8 mouse cellular contexts compared by ENCODE assay signal in genomic region chr4:148139767-148140097, GRCm38 (mm10). TPM values are rescaled to one million over a fixed set of nuclear protein-coding genes. Genes with fewer than 3 reads are reported as not detected.
DNase-seq lines count a peak whose midpoint lies in the region; ATAC-seq and TF ChIP-seq lines count a peak whose summit lies in the region.

No protein-coding gene starts in this region.

- WGBS in heart, embryonic 10.5 days, result 1% methylated on average over 12 of the region's 12 CpGs

- peaks cover 7% of the 10 kb centered on the region; the same call in 1 of the 2 replicates for H3K36me3 ChIP-seq in heart, embryonic 10.5 days
- peaks cover 11% of the 10 kb centered on the region; the same call in 1 of the 2 replicates for H3K36me3 ChIP-seq in ES-E14 (ENCODE audit: control insufficient read depth, insufficient read depth, low read length, poor library complexity, severe bottlenecking)
- peaks cover 22% of the 10 kb centered on the region for H3K36me3 ChIP-seq in megakaryocyte, embryonic 14.5 days (replicated peaks; ENCODE audit: low read length)

- peaks cover 8% of the 10 kb centered on the region for H3K4me1 ChIP-seq in heart, embryonic 10.5 days
- 0 out of 4 replicates have a peak, but pooled peaks cover 0 to 3% of the 10 kb centered on the region in 2 experiments for H3K4me1 ChIP-seq in ES-E14 (ENCODE audit: control insufficient read depth in 2 of 2, insufficient read depth in 2 of 2, low read length in 2 of 2, poor library complexity in 1 of 2)
- H3K4me1 ChIP-seq in megakaryocyte, embryonic 14.5 days, result peaks cover 46% of the 10 kb centered on the region

- H3K9ac ChIP-seq in ES-E14 (ENCODE audit: insufficient read depth, low read depth, low read length, poor library complexity, severe bottlenecking), result peak overlapping the region; percentile 47; the same call in 1 of the 2 replicates

- H3K27me3 ChIP-seq in heart, embryonic 10.5 days (ENCODE audit: insufficient read depth, poor library complexity, severe bottlenecking), result peaks cover 34% of the 10 kb centered on the region
- peaks cover 25% of the 10 kb centered on the region for H3K27me3 ChIP-seq in megakaryocyte, embryonic 14.5 days (replicated peaks)

- DNase-seq in heart, embryonic 10.5 days (ENCODE audit: low spot score), result peak; percentile 81
- no peak for DNase-seq in heart, adult 9 months (ENCODE audit: low spot score in 2 of 2)
- no peak for DNase-seq in ES-E14 (ENCODE audit: low read depth, low spot score)
- no peak for DNase-seq in ovary, adult 18-20 months (ENCODE audit: low spot score)
- no peak for DNase-seq in cerebellum, postnatal 10 days
- DNase-seq in cerebellum, adult 11 months, result no peak

- ATAC-seq in hematopoietic stem cell, adult 5-6 weeks (replicated peaks in 1 of 2; ENCODE audit: insufficient read depth in 1 of 2, low FRiP score in 2 of 2, low TSS enrichment in 1 of 2, low read depth in 1 of 2, poor library complexity in 2 of 2, severe bottlenecking in 2 of 2), result peak; percentile 28 to 46; a peak in 3 of 4 replicates

- peak overlapping the region; percentile 87 for H3K4me3 ChIP-seq in heart, embryonic 10.5 days
- H3K4me3 ChIP-seq in ES-E14 (ENCODE audit: insufficient read depth in 1 of 2, low read depth in 1 of 2, low read length in 2 of 2, poor library complexity in 1 of 2, severe bottlenecking in 1 of 2), result peak overlapping the region; percentile 95 to 98
- H3K4me3 ChIP-seq in megakaryocyte, embryonic 14.5 days (replicated peaks), result peak overlapping the region; percentile 100

- peak overlapping the region; percentile 91 for H3K27ac ChIP-seq in heart, embryonic 10.5 days
- H3K27ac ChIP-seq in ES-E14 (ENCODE audit: insufficient read depth, low read depth, low read length, poor library complexity, severe bottlenecking), result no peak overlapping the region

- H3K9me3 ChIP-seq in heart, embryonic 10.5 days, result no peaks in the 10 kb centered on the region
- H3K9me3 ChIP-seq in ES-E14 (ENCODE audit: control insufficient read depth, insufficient read depth, low read depth, low read length), result no peaks in the 10 kb centered on the region
- no peaks in the 10 kb centered on the region for H3K9me3 ChIP-seq in megakaryocyte, embryonic 14.5 days

- in situ Hi-C loops in ES-E14 (cut with MboI; ENCODE audit: low sequenced_read_pairs in 2 of 2, unreplicated experiment in 2 of 2), result no loop called here

TF ChIP-seq in ES-E14, 5 proteins besides CTCF, POLR2A, EP300 and RAD21:
- TF ChIP-seq ZNF384 (IDR thresholded peaks at IDR 0.05; ENCODE audit: low read depth, low read length) (peak; percentile 37; the same call in 1 of the 2 replicates), HCFC1 (IDR thresholded peaks at IDR 0.05; ENCODE audit: borderline replicate concordance, insufficient read depth, low read length) (no peak)

RNA-seq across cellular contexts. Expression of gene Draxin, which starts 9.2 kb away (rescaled TPM):
- polyA plus RNA-seq in heart, embryonic 10.5 days (2016; fragmentation: Nextera tagmentation; extraction: Ambion mirVana), result 0.12 and 0.48 TPM in 2 replicates
- 0.76 and 1.3 TPM in 2 replicates for total RNA-seq in ES-E14 (2012; rRNA removed)
- total RNA-seq in hematopoietic stem cell, adult 5-6 weeks (2017), result not detected in 2 replicates
- 4.1 and 4.9 TPM in 2 replicates for polyA plus RNA-seq in megakaryocyte, embryonic 14.5 days (2012; ENCODE audit: insufficient read depth, low replicate concordance)

RNA-seq across cellular contexts. Expression of gene Mad2l2, which starts 9.5 kb away (rescaled TPM):
- 43.3 and 51.9 TPM in 2 replicates for polyA plus RNA-seq in heart, embryonic 10.5 days (2016; fragmentation: Nextera tagmentation; extraction: Ambion mirVana)
- total RNA-seq in ES-E14 (2012; rRNA removed), result 34.0 and 54.5 TPM in 2 replicates
- 4.1 and 10.3 TPM in 2 replicates for total RNA-seq in hematopoietic stem cell, adult 5-6 weeks (2017)
- polyA plus RNA-seq in megakaryocyte, embryonic 14.5 days (2012; ENCODE audit: insufficient read depth, low replicate concordance), result 26.0 and 35.6 TPM in 2 replicates

RNA-seq across cellular contexts. Expression of gene Fbxo6, which starts 12.2 kb away (rescaled TPM):
- 19.5 and 21.1 TPM in 2 replicates for polyA plus RNA-seq in heart, embryonic 10.5 days (2016; fragmentation: Nextera tagmentation; extraction: Ambion mirVana)
- 43.8 and 49.4 TPM in 2 replicates for total RNA-seq in ES-E14 (2012; rRNA removed)
- 6.2 and 13.1 TPM in 2 replicates for total RNA-seq in hematopoietic stem cell, adult 5-6 weeks (2017)
- polyA plus RNA-seq in megakaryocyte, embryonic 14.5 days (2012; ENCODE audit: insufficient read depth, low replicate concordance), result 110 and 123 TPM in 2 replicates

RNA-seq across cellular contexts. Expression of gene Fbxo44, which starts 20.6 kb away (rescaled TPM):
- polyA plus RNA-seq in heart, embryonic 10.5 days (2016; fragmentation: Nextera tagmentation; extraction: Ambion mirVana), result 13.0 and 23.1 TPM in 2 replicates
- 5.1 and 11.0 TPM in 2 replicates for total RNA-seq in ES-E14 (2012; rRNA removed)
- total RNA-seq in hematopoietic stem cell, adult 5-6 weeks (2017), result 3.9 and 4.1 TPM in 2 replicates
- polyA plus RNA-seq in megakaryocyte, embryonic 14.5 days (2012; ENCODE audit: insufficient read depth, low replicate concordance), result 3.8 and 7.4 TPM in 2 replicates

RNA-seq across cellular contexts. Expression of gene Fbxo2, which starts 20.7 kb away (rescaled TPM):
- 0.67 and 0.97 TPM in 2 replicates for polyA plus RNA-seq in heart, embryonic 10.5 days (2016; fragmentation: Nextera tagmentation; extraction: Ambion mirVana)
- total RNA-seq in ES-E14 (2012; rRNA removed), result 16.5 and 23.7 TPM in 2 replicates
- total RNA-seq in hematopoietic stem cell, adult 5-6 weeks (2017), result not detected in 2 replicates
- polyA plus RNA-seq in megakaryocyte, embryonic 14.5 days (2012; ENCODE audit: insufficient read depth, low replicate concordance), result 60.5 and 134 TPM in 2 replicates
